Mouse (Mus musculus) cerebellum, postnatal 36 days (tissue): ENCODE results near the gene Map1lc3a.

Experiments
- DNase-seq, 2 experiments: peaks; one replicate each; pipeline ENCODE4 v3.0.0; 2021 to 2022; ENCODE audit warnings: mixed read lengths in 2 of 2

Map1lc3a gene

GRCm38 (mm10) chr2:155287456-155288250 is 11.6 kb downstream of the Map1lc3a start:
- DNase-seq: no peak

- DNase-seq: no peak
These were observed 14.0 kb downstream of the Map1lc3a start for GRCm38 (mm10) chr2:155290066-155290465.

- DNase-seq: peak; percentile 39 to 57
These were observed 17.3 kb downstream of the Map1lc3a start for GRCm38 (mm10) chr2:155293382-155293781.

- no peak for DNase-seq
These were observed 17.8 kb downstream of the Map1lc3a start for GRCm38 (mm10) chr2:155293946-155294345.

GRCm38 (mm10) chr2:155295453-155295852 is 19.4 kb downstream of the Map1lc3a start:
- no peak for DNase-seq

GRCm38 (mm10) chr2:155299563-155299962 is 23.5 kb downstream of the Map1lc3a start:
- DNase-seq: no peak

GRCm38 (mm10) chr2:155308936-155309592 is 33.0 kb downstream of the Map1lc3a start:
- DNase-seq: no peak

- DNase-seq: no peak
These were observed 37.6 kb downstream of the Map1lc3a start for GRCm38 (mm10) chr2:155313671-155314070.

- DNase-seq: no peak
These were observed 42.5 kb downstream of the Map1lc3a start for GRCm38 (mm10) chr2:155318618-155319017.

- no peak for DNase-seq
These were observed 44.5 kb downstream of the Map1lc3a start for GRCm38 (mm10) chr2:155320596-155320995.

- DNase-seq: no peak
These were observed 49.9 kb downstream of the Map1lc3a start for GRCm38 (mm10) chr2:155326001-155326400.
